Comparison of ENCODE assay signal across 8 mouse cellular contexts in genomic region chr3:66410706-66411277, GRCm38 (mm10).
A peak's percentile ranks its signal among the peaks of the same experiment; 100 is the strongest.
DNase-seq lines count a peak whose midpoint lies in the region; ATAC-seq and TF ChIP-seq lines count a peak whose summit lies in the region.

No protein-coding gene starts in this region.

- H3K27ac ChIP-seq in embryonic facial prominence, embryonic 11.5 days (replicated peaks; ENCODE audit: low read depth, low read length): no peak overlapping the region

- H3K4me2 ChIP-seq in embryonic facial prominence, embryonic 11.5 days (ENCODE audit: low read depth, low read length): no peak overlapping the region

- peak; percentile 55 for TF ChIP-seq CTCF in E14TG2a.4 (conservative IDR thresholded peaks at IDR 0.05; ENCODE audit: low read length)

- 0 out of 2 replicates have a peak, but pooled peaks cover 2% of the 10 kb centered on the region for H3K9me3 ChIP-seq in E14TG2a.4 (ENCODE audit: low read length)
- no peaks in the 10 kb centered on the region for H3K9me3 ChIP-seq in embryonic facial prominence, embryonic 11.5 days (replicated peaks; ENCODE audit: control insufficient read depth, low read length)

- no peak for ATAC-seq in embryonic facial prominence, embryonic 11.5 days (replicated peaks; ENCODE audit: insufficient number of reproducible peaks, low FRiP score, low TSS enrichment, low read depth)
- peak; percentile 77 for ATAC-seq in megakaryocyte progenitor cell, adult 5-6 weeks (replicated peaks; ENCODE audit: poor library complexity)

- H3K9ac ChIP-seq in embryonic facial prominence, embryonic 11.5 days (replicated peaks; ENCODE audit: low read length): no peak overlapping the region

- intact Hi-C loops in heart, postnatal 14 days (cut with DNase I): loop anchor here (2.0 to 5.0 kb wide), 3 partner anchors 567 to 934 kb away; no protein-coding TSS in a partner anchor

- WGBS in embryonic facial prominence, embryonic 11.5 days: 34% methylated on average over 11 of the region's 11 CpGs

- H3K4me3 ChIP-seq in E14TG2a.4 (replicated peaks; ENCODE audit: low read length): no peak overlapping the region
- no peak overlapping the region for H3K4me3 ChIP-seq in embryonic facial prominence, embryonic 11.5 days (ENCODE audit: low read depth, low read length)

- DNase-seq in 3T3-L1 (ENCODE audit: low read depth, low spot score): peak; percentile 80
- peak; percentile 75 for DNase-seq in embryonic facial prominence, embryonic 11.5 days (ENCODE audit: low spot score)
- DNase-seq in heart, postnatal 14 days: peak; percentile 6 to 12
- peak; percentile 49 to 59 for DNase-seq in layer of hippocampus, postnatal 10 days (ENCODE audit: low spot score in 2 of 2)
- peak; percentile 12 for DNase-seq in skeletal muscle tissue, adult 2 months (ENCODE audit: low read depth, low spot score)
- no peak for DNase-seq in ovary, adult 18-20 months (ENCODE audit: low spot score)

- H3K27me3 ChIP-seq in E14TG2a.4 (ENCODE audit: insufficient read depth, low read length): 0 out of 2 replicates have a peak, but pooled peaks cover 3% of the 10 kb centered on the region
- no peaks in the 10 kb centered on the region for H3K27me3 ChIP-seq in embryonic facial prominence, embryonic 11.5 days (ENCODE audit: control insufficient read depth, insufficient read depth, low read length)

- H3K36me3 ChIP-seq in E14TG2a.4 (ENCODE audit: insufficient read depth, low read length): no peaks in the 10 kb centered on the region
- no peaks in the 10 kb centered on the region for H3K36me3 ChIP-seq in embryonic facial prominence, embryonic 11.5 days (replicated peaks; ENCODE audit: control insufficient read depth, insufficient read depth, low read depth, low read length)

- H3K4me1 ChIP-seq in E14TG2a.4 (replicated peaks; ENCODE audit: low read depth, low read length): no peaks in the 10 kb centered on the region
- H3K4me1 ChIP-seq in embryonic facial prominence, embryonic 11.5 days (ENCODE audit: control insufficient read depth, insufficient read depth, low read length): no peaks in the 10 kb centered on the region
